Mouse (Mus musculus): ENCODE results near the gene Comt.
A peak's percentile ranks its signal among the peaks of the same experiment; 100 is the strongest.

The Comt gene

GRCm38 (mm10) chr16:18387704-18388582 lies 38.7 kb downstream of the Comt start:
- DNase-seq, result peak; percentile 44

- DNase-seq, result peak; percentile 49
Observed at GRCm38 (mm10) chr16:18386972-18387371, 39.7 kb downstream of the Comt start.

GRCm38 (mm10) chr16:18386451-18386850 lies 40.2 kb downstream of the Comt start:
- DNase-seq, result peak; percentile 21

- peak; percentile 5 for DNase-seq
Observed at GRCm38 (mm10) chr16:18385411-18385810, 41.2 kb downstream of the Comt start.

- DNase-seq, result peak; percentile 17
Observed at GRCm38 (mm10) chr16:18384659-18385058, 42.0 kb downstream of the Comt start.

- peak; percentile 9 for DNase-seq
Observed at GRCm38 (mm10) chr16:18384211-18384610, 42.4 kb downstream of the Comt start.

- no peak for DNase-seq
Observed at GRCm38 (mm10) chr16:18383756-18384155, 42.9 kb downstream of the Comt start.

DNA sequence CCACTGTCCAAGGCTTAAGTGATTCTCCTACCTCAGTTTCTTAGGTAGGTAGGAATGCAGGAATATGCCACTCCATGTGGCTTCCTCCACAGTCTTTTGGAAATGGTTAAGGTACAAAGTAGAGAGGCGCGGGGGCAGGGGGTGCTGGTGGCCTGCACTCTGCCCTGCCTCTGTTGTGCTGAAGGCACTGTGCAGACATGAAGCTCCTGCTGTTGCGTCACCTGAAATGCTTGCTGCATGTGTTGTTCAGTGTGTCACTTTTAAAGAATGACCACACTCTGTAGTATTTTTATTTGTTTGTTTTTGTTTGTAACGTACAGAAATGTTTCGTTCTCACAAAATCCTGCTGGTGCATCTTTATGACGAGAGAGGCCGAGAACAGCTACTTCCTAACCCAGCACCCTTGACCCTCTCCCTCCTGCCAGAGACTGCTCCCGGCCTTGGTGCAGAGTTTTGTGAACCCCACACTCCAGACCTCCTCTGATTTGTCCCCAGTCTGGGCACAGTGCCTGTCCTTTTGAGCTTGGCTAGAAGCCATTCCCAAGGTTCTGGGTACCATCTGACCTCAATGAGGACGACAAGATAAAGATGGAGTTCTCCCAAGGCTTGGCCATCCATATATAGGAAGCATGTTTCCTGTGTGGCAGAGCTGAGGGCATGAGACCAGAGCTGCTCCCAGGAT lies 43.5 kb downstream of the Comt start:
- peak; percentile 7 for DNase-seq

GRCm38 (mm10) chr16:18381621-18382258 lies 44.9 kb downstream of the Comt start:
- DNase-seq, result peak; percentile 8

DNA sequence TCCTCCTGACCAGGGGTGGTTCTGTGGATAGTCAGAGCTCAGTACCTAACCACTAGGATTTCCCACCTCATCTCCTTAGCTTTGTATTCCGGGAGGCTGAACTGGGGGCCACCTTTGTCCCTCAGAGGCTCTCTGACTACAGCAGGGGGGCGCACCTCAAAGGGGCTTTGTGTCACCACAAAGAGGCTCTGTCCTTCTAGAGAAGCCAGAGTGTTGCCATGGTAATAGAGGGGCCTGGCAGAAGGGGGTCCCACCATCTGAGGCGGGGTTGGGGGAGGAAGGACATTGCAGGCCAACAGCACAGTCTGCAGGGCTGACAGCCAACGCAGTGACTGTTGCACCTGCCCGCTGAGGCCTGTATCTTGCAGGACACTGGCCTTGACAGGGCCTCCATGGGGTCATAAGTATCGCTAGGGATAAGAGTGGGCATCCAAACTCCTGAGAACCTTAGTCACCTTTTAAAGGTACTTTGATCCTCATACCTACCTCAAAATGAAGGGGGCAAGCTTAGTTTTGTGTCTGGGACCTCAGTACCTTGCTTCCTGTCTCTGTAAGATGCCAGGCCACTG lies 46.1 kb downstream of the Comt start:
- peak; percentile 9 for DNase-seq

GRCm38 (mm10) chr16:18379338-18380001 lies 47.2 kb downstream of the Comt start:
- peak; percentile 10 for DNase-seq

- DNase-seq, result no peak
Observed at GRCm38 (mm10) chr16:18378489-18378888, 48.2 kb downstream of the Comt start.

DNA sequence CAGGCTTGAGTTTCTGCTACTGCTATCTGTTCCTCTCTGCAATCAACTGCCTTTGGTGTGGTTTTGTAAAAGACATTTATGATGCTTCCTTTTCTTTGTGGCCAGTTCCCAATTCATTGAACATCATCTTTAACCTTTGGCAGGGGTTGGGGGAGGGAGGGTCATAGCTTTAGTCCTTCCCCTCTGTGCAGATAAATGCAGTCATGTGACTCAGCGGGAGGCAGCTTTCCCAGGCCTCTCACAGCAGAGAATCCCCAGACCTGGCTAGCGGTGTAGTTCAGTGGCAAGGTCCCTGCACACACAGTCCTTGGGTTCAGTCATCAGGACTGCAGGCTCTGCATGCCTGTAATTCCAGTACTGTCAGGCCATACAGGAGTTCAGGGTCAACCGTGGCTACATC lies 49.4 kb downstream of the Comt start:
- peak; percentile 25 for DNase-seq

DNA sequence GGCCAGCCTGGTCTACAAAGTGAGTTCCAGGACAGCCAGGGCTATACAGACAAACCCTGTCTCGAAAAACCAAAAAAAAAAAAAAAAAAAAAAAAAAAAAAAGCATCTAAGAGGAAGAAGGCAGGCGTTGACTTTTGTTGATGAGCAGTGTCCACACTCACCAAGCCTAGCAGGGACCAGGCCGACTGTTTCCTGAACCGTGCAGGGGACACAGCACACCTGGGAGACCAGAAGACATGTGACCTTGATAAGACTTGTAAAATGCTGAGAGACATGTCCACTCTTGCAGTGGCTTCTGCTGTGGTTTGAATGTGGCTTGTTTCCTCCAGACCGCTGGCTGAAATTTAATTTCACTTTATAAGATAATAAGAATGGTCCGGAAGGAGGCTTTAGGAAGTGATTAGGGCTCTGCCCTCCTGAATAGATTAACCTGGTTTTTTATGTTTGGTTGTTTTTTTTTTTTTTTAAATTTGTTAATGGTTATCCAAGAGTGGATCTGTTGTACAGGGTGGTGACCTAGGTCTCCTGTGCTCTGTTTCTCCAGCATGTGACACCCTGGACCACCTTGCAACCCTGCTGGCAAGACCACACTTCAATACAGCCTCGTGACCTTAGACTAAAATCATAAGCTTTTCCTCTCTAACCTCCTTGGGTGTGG lies 50.2 kb downstream of the Comt start:
- no peak for DNase-seq

- DNase-seq, result no peak
Observed at GRCm38 (mm10) chr16:18373632-18374031, 53.0 kb downstream of the Comt start.

GRCm38 (mm10) chr16:18370197-18370596 lies 56.5 kb downstream of the Comt start:
- no peak for DNase-seq

DNA sequence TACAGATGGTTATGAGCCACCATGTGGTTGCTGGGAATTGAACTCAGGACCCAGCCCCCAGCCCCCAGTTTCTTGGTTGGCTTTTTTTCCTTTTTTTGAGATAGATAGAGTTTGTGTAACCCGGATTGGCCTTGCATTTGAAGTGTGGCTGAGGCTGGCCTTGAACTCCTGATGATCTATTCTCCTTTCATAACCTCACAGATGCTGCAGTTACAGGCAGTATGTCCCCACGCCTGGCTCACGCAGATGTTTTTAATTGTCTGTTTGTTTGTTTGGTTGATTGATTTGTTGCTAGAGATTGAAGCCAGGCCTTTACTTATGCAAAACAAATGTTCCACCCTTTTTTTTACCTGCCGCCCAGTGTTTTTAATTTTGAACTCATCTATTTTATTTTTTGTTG lies 59.8 kb downstream of the Comt start:
- DNase-seq, result no peak

- no peak for DNase-seq
Observed at GRCm38 (mm10) chr16:18362948-18363347, 63.7 kb downstream of the Comt start.

- no peak for DNase-seq
Observed at GRCm38 (mm10) chr16:18360151-18360805, 66.4 kb downstream of the Comt start.

DNA sequence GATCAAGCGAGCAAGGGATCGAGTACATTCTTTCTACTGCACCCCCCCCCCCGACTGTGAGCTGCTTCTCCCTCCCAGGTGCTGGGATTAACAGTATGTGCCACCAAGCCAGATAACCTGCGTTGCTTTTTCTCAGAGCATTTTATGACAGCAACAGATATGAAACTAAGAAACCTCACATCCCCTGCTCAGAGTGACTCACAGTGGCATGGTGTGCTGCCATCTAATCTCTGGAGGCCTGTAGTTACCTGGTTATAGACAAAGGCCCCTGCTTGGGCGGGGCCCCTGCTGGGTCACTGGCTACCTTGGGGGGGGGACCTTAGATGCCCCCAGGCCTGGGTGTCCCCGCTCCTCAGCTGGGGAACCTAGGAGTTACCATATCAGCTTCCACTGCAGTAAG lies 68.7 kb downstream of the Comt start:
- DNase-seq, result no peak

GRCm38 (mm10) chr16:18356961-18357360 lies 69.7 kb downstream of the Comt start:
- DNase-seq, result no peak

Data from thymus, postnatal 4 days (tissue).